Mouse (Mus musculus): Measurements from ENCODE around the gene Tmem220. TPM values are rescaled to one million over a fixed set of nuclear protein-coding genes. Genes with fewer than 3 reads are reported as not detected.

Tmem220 gene
- polyA plus RNA-seq (2014; fragmentation: Nextera tagmentation; extraction: Ambion mirVana): 0.30 and 0.50 TPM in 2 replicates

DNA sequence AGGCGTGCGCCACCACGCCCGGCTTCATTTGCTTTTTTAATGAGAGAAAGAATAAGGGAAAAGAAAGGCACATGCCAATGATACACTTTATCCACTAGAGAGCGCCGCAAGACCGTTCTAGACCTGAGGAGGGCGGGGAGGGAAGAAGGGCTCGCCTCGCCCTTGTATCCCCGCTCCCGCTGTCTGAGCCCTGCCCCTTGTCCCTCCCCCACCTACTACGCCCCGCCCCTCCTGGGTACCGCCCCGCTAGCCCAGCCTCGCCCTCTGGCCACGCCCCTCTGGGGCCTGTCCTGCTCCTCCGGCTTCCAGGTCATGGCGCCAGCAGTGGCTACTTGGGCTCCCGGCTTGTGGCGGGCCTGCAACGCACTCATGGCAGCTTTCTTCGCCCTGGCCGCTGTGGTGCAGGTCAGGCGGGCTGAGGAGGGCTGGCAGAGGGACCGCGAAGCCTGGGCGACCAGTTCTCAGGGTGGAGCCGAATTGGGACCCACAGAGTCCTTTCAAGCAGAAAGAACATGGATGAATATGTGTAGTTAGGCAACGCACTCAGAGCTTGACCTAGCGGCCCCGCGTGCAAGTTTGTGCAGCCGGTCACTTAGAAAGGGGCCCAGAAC is at the start of gene Tmem220:
Gene Tmem220, plus strand, starts transcription at position 288 of the 611 bp plus-strand sequence.
- peak; percentile 94 for DNase-seq
- no peak within 1 kb of the TSS for H3K27ac ChIP-seq (replicated peaks; ENCODE audit: low read depth, low read length)

DNA sequence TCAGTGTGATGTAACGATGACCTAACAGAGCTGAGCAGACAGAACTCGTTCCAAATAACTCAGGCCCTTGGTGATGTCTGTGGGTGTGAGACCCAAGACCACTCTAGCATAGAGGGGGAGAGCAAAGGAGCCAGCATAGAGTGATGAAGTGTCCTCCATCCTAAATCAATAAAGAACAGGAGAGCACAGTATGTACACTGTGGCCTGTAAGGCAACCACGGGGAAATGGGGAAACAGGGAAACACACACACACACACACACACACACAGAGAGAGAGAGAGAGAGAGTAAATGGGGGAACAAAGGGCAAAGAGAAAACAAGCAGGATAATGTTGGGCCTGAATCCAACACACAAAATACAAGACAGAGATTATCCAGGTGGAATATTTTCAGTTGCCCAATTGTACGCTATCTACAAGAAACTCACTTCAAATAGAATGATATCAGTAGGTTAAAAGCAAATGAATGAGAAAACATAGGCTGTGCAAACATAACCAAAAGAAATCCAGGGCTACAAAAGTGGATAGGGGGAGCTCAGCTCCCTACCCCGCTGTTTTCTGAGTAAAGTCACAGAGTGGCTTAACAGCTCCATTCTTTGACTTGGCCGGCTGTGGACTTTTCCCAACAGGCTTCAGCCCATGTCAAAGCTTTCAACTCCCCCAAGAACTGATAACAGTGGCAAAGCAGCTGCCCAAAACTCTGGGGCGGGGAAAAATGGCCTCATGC is 49.2 kb upstream of the Tmem220 start:
- no peak overlapping the region for H3K9ac ChIP-seq (replicated peaks; ENCODE audit: low read length)
- no peaks in the 10 kb centered on the region for H3K9me3 ChIP-seq (ENCODE audit: control insufficient read depth, low read length)
- WGBS: 90% methylated on average over 7 of the region's 7 CpGs
- H3K36me3 ChIP-seq (ENCODE audit: control insufficient read depth, insufficient read depth, low read length): no peaks in the 10 kb centered on the region
- no peak overlapping the region for H3K4me3 ChIP-seq (replicated peaks; ENCODE audit: low read depth, low read length)
- no peak overlapping the region for H3K27ac ChIP-seq (replicated peaks; ENCODE audit: low read depth, low read length)
- ATAC-seq (ENCODE audit: low FRiP score, low TSS enrichment): no peak
- no peak for DNase-seq
- H3K27me3 ChIP-seq (ENCODE audit: control insufficient read depth, insufficient read depth, low read length): no peaks in the 10 kb centered on the region
- H3K4me2 ChIP-seq (ENCODE audit: low read length): no peak overlapping the region
- H3K4me1 ChIP-seq (ENCODE audit: control insufficient read depth, insufficient read depth, low read length): no peaks in the 10 kb centered on the region

More for the DNA sequence above, at the start of gene Tmem220:
- 2% methylated on average over 35 of the region's 35 CpGs for WGBS
- peak; percentile 94 for ATAC-seq (ENCODE audit: low FRiP score, low TSS enrichment)
- H3K4me3 ChIP-seq (replicated peaks; ENCODE audit: low read depth, low read length): peak within 1 kb of the TSS; percentile 39
- peak within 1 kb of the TSS; percentile 62 for H3K4me2 ChIP-seq (ENCODE audit: low read length)
- H3K27me3 ChIP-seq (ENCODE audit: control insufficient read depth, insufficient read depth, low read length): peaks cover 6% of the 10 kb centered on the region; the same call in 1 of the 2 replicates
- H3K9ac ChIP-seq (replicated peaks; ENCODE audit: low read length): peak within 1 kb of the TSS; percentile 24; the same call in 1 of the 2 replicates
- H3K36me3 ChIP-seq (ENCODE audit: control insufficient read depth, insufficient read depth, low read length): no peaks in the 10 kb centered on the region
- H3K4me1 ChIP-seq (ENCODE audit: control insufficient read depth, insufficient read depth, low read length): 0 out of 2 replicates have a peak, but pooled peaks cover 4% of the 10 kb centered on the region
- no peaks in the 10 kb centered on the region for H3K9me3 ChIP-seq (ENCODE audit: control insufficient read depth, low read length)

DNA sequence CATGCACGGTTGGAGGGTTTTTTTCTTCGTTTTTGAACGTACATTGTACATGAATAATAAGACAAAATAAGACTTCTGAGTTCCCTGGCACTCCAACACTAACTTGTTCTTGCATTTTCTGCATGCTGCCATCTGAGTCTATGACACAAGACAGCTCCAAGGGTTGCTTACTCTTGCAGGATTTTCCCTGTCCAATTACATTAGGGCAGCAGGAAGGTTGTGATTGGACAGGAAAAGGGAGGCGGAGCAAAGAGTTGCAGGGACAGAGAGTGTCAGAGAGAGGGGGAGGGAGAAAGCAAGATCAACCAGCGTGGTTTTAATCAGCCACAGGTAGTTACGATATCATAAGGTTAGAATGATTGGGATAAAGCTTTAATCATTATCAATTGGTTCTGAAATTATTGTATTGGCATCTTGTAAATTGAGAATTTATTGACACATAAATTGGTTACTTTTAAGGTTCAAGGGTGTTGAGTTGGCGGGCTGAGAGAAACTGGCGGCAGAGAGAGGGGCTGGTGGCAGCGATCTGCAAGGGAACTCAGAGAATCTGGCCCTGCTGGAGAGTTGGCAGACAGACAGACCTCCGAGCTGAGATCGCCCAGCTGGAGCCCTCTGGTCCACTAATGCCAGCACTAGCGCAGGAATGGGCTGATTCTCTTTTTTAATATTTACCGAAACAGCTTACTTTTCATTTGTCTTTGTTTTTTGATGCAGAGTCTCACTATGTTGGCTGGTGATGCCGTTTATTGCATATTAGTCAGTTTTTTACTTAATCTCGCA is 43.4 kb upstream of the Tmem220 start:
- Histone ChIP-seq H3K27me3 (ENCODE audit: control insufficient read depth, insufficient read depth, low read length) (no peaks in the 10 kb centered on the region), H3K27ac (replicated peaks; ENCODE audit: low read depth, low read length) (no peak overlapping the region), H3K4me2 (ENCODE audit: low read length) (no peak overlapping the region), H3K9me3 (ENCODE audit: control insufficient read depth, low read length) (no peaks in the 10 kb centered on the region), H3K36me3 (ENCODE audit: control insufficient read depth, insufficient read depth, low read length) (no peaks in the 10 kb centered on the region), H3K4me1 (ENCODE audit: control insufficient read depth, insufficient read depth, low read length) (peaks cover 14% of the 10 kb centered on the region; the same call in 1 of the 2 replicates), H3K4me3 (replicated peaks; ENCODE audit: low read depth, low read length) (no peak overlapping the region), H3K9ac (replicated peaks; ENCODE audit: low read length) (no peak overlapping the region)
- ATAC-seq (ENCODE audit: low FRiP score, low TSS enrichment) (no peak), DNase-seq (no peak)
- WGBS: 84% methylated on average over 15 of the region's 15 CpGs

DNA sequence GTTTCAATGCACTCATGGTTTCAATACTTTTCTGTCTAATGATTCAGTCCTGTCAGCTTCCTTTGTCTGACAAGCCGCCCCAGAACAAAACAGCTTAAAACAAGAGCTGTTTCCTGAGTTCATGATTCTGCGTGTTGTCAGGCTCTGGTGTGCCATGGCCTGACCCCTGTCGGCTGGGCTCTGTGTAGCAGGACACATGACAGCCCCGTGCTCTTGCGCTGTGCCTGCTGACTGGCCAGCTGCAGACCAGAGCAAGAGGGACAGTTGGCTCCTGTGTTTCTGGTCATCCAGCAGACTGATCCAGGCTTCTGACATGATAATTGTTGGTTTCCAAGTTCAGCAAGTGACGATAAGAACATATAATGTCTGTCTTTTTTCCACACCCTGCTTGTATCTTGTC is 42.2 kb upstream of the Tmem220 start:
- ATAC-seq (ENCODE audit: low FRiP score, low TSS enrichment) (no peak), DNase-seq (peak; percentile 45)
- no peaks in the 10 kb centered on the region for H3K9me3 ChIP-seq (ENCODE audit: control insufficient read depth, low read length)
- H3K4me2 ChIP-seq (ENCODE audit: low read length): no peak overlapping the region
- H3K4me1 ChIP-seq (ENCODE audit: control insufficient read depth, insufficient read depth, low read length): peaks cover 14% of the 10 kb centered on the region; the same call in 1 of the 2 replicates
- H3K27me3 ChIP-seq (ENCODE audit: control insufficient read depth, insufficient read depth, low read length): no peaks in the 10 kb centered on the region
- no peaks in the 10 kb centered on the region for H3K36me3 ChIP-seq (ENCODE audit: control insufficient read depth, insufficient read depth, low read length)
- WGBS: 33% methylated on average over 6 of the region's 6 CpGs
- H3K9ac ChIP-seq (replicated peaks; ENCODE audit: low read length): no peak overlapping the region
- H3K27ac ChIP-seq (replicated peaks; ENCODE audit: low read depth, low read length): no peak overlapping the region
- H3K4me3 ChIP-seq (replicated peaks; ENCODE audit: low read depth, low read length): no peak overlapping the region

DNA sequence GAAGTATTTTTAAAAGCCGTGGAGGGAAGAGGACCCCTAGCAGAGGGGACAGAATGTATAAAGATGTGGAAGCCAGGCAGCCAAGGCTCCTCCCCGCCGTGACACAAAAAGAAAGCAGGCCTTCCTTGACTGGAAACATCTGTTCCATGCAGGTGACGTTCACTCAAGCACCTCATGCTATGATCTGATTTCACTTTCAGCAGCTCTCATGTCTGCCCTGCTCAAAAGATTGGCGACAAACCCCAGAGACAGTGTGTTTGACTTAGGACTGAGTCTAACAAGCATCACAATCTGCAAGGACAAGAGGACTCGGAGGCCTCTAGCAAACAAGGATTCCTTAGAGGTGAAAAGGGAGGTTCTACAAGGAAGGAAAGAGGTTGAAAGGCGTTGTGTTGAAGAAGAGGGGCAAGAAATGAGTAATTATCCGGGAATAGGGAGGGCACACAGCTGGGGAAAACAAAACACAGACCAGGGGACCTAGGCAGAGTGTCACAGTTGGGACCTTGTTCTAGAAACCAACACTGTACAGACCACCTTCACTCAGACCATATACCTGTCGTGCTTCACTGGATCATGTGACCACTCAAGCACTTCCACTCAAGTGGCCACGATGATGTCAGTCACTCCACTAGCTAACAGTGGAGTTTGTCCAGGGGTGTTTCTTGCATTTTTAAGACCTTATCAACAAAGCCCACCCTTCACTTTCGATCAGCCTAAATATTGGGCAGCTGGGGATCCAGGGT is 41.4 kb upstream of the Tmem220 start:
- Histone ChIP-seq H3K4me2 (ENCODE audit: low read length) (0 out of 2 replicates have a peak overlapping the region, but pooled peaks have one; percentile 69), H3K9ac (replicated peaks; ENCODE audit: low read length) (no peak overlapping the region), H3K27me3 (ENCODE audit: control insufficient read depth, insufficient read depth, low read length) (no peaks in the 10 kb centered on the region), H3K4me3 (replicated peaks; ENCODE audit: low read depth, low read length) (no peak overlapping the region), H3K27ac (replicated peaks; ENCODE audit: low read depth, low read length) (peak overlapping the region; percentile 83), H3K4me1 (ENCODE audit: control insufficient read depth, insufficient read depth, low read length) (peaks cover 14% of the 10 kb centered on the region; the same call in 1 of the 2 replicates), H3K36me3 (ENCODE audit: control insufficient read depth, insufficient read depth, low read length) (no peaks in the 10 kb centered on the region), H3K9me3 (ENCODE audit: control insufficient read depth, low read length) (no peaks in the 10 kb centered on the region)
- 64% methylated on average over 11 of the region's 11 CpGs for WGBS
- ATAC-seq (ENCODE audit: low FRiP score, low TSS enrichment) (0 out of 2 replicates have a peak, but pooled peaks have one; percentile 12), DNase-seq (no peak)

DNA sequence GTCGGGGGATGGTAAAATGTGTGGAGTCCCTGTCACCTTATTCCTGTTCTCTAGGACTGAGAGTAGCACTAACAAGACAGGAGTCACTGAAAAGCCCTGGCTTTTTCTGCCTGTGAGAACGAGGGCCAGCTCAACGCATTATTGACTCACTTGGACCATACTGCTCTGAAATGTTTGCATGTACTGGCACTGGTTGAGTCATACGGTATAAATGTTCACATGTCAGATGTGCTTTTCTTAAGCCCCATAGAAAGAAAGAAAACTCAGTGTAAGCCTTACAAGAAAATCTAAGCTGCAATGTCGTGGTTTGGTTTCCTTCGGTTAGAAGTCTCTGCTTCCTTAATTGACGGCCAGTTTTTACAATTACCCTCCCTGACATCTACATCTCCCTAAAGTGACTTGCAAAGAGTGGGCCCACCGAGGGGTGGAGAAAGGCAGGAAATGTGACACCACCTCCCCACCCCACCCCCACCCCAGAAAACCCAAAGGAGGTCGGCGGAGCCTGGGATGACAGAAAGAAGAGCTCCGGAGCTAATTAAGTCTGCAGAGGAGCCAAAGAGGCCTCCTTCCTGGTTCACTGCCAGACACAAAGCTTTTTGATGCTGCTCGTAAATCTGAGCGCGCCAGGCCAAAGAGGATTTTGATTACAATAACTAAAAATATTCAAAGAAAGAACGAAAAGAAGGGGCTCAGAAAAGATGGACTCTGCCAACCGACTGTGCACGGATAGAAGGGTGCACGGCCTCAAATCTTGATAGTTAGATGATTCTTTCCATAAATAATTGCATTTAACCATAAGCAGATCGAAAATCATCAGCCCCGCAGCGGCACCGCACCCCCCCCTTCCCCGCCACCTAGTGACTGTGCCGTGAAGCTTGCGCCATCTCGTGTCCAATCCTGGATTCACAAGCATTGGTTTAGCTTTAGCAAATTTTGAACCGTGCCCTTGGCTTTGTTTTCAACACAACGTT is 40.5 kb upstream of the Tmem220 start:
- H3K27me3 ChIP-seq (ENCODE audit: control insufficient read depth, insufficient read depth, low read length): no peaks in the 10 kb centered on the region
- H3K9me3 ChIP-seq (ENCODE audit: control insufficient read depth, low read length): no peaks in the 10 kb centered on the region
- peak overlapping the region; percentile 58 for H3K9ac ChIP-seq (replicated peaks; ENCODE audit: low read length)
- WGBS: 4% methylated on average over 28 of the region's 28 CpGs
- ATAC-seq (ENCODE audit: low FRiP score, low TSS enrichment) (peak; percentile 75), DNase-seq (peak; percentile 94)
- peak overlapping the region; percentile 69 for H3K4me2 ChIP-seq (ENCODE audit: low read length)
- peak overlapping the region; percentile 40 for H3K4me3 ChIP-seq (replicated peaks; ENCODE audit: low read depth, low read length)
- peaks cover 14% of the 10 kb centered on the region; the same call in 1 of the 2 replicates for H3K4me1 ChIP-seq (ENCODE audit: control insufficient read depth, insufficient read depth, low read length)
- no peaks in the 10 kb centered on the region for H3K36me3 ChIP-seq (ENCODE audit: control insufficient read depth, insufficient read depth, low read length)
- H3K27ac ChIP-seq (replicated peaks; ENCODE audit: low read depth, low read length): peak overlapping the region; percentile 83

DNA sequence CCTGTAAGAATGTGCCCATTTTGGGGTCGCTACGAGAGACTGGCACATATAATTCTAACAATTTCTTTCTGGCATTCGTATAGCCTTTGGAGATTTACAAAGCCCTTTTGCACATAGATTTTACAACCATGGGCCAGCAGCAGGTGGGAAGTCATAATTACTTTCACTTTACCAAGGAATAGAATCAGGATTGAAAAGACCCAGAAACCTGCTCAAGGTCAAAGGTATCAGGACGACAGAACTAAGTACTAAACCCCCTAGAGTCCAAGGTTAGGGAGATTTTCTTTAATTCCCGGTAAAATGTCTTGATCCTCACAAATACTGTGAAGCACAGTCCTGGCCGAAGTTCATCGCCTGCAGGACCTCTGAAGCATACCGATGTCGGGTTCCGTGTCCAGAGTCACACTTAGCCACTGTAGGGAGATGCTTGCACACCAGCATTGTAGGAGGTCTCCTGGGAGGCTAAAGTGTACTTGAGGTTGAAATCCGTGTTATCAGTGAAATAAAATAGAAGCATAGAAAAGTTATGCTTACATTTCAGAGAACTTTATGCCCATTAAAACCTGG is 39.7 kb upstream of the Tmem220 start:
- Histone ChIP-seq H3K27me3 (ENCODE audit: control insufficient read depth, insufficient read depth, low read length) (no peaks in the 10 kb centered on the region), H3K4me2 (ENCODE audit: low read length) (peak overlapping the region; percentile 69), H3K4me3 (replicated peaks; ENCODE audit: low read depth, low read length) (peak overlapping the region; percentile 40), H3K36me3 (ENCODE audit: control insufficient read depth, insufficient read depth, low read length) (no peaks in the 10 kb centered on the region), H3K4me1 (ENCODE audit: control insufficient read depth, insufficient read depth, low read length) (peaks cover 14% of the 10 kb centered on the region; the same call in 1 of the 2 replicates), H3K9me3 (ENCODE audit: control insufficient read depth, low read length) (no peaks in the 10 kb centered on the region), H3K9ac (replicated peaks; ENCODE audit: low read length) (peak overlapping the region; percentile 58), H3K27ac (replicated peaks; ENCODE audit: low read depth, low read length) (peak overlapping the region; percentile 83; the same call in 1 of the 2 replicates)
- ATAC-seq (ENCODE audit: low FRiP score, low TSS enrichment) (no peak), DNase-seq (no peak)
- 22% methylated on average over 11 of the region's 11 CpGs for WGBS
